Comparison of ENCODE assay signal across 26 mouse cellular contexts in genomic region chr6:30092816-30093215, GRCm38 (mm10).
"Had no signal": no experiment of that assay in that cellular context is flagged by ENCODE, and none has a peak within 500 bp of the region (broad histone marks: within the 10 kb centered on the region; RNA-seq: fewer than 3 reads in every experiment).

No protein-coding gene starts in this region.

- H3K9ac ChIP-seq: forebrain, postnatal 0 days; heart, embryonic 12.5 days; hindbrain, embryonic 12.5 days; hindbrain, embryonic 14.5 days; intestine, embryonic 15.5 days; limb, embryonic 13.5 days; limb, embryonic 15.5 days had no signal

- H3K27ac ChIP-seq: gastrocnemius, adult 2 months; heart, embryonic 10.5 days; hindbrain, embryonic 10.5 days; hindbrain, embryonic 12.5 days; hindbrain, embryonic 14.5 days; intestine, embryonic 15.5 days; limb, embryonic 13.5 days; limb, embryonic 15.5 days had no signal

- H3K4me1 ChIP-seq: heart, embryonic 10.5 days; hindbrain, embryonic 10.5 days; hindbrain, embryonic 12.5 days; intestine, embryonic 15.5 days; limb, embryonic 13.5 days; limb, embryonic 15.5 days had no signal

- H3K4me2 ChIP-seq: heart, embryonic 12.5 days; hindbrain, embryonic 12.5 days; hindbrain, embryonic 14.5 days; intestine, embryonic 15.5 days; limb, embryonic 13.5 days; limb, embryonic 15.5 days had no signal

- H3K4me3 ChIP-seq: gastrocnemius, adult 2 months; heart, embryonic 10.5 days; heart, embryonic 12.5 days; hindbrain, embryonic 10.5 days; hindbrain, embryonic 12.5 days; intestine, embryonic 15.5 days; limb, embryonic 13.5 days; limb, embryonic 15.5 days had no signal

- ATAC-seq: forebrain, postnatal 0 days; hindbrain, embryonic 16.5 days; inflammation-experienced regulatory T-cells, adult 6 months; intestine, embryonic 15.5 days; intestine, postnatal 0 days had no signal

- DNase-seq: forebrain, postnatal 0 days; gastrocnemius, adult 2 months; gastrocnemius, postnatal 10 days; gastrocnemius, postnatal 25 days; heart, adult 18-20 months; heart, postnatal 10 days; heart, postnatal 4 days; kidney, adult 18-20 months; kidney, adult 8-10 months; kidney, postnatal 10 days; kidney, postnatal 25 days; kidney, postnatal 4 days; layer of hippocampus, adult 9-11 months; layer of hippocampus, postnatal 36 days; left cerebral cortex, postnatal 4 days had no signal

- H3K9me3 ChIP-seq: heart, embryonic 10.5 days; heart, embryonic 12.5 days; hindbrain, embryonic 10.5 days; hindbrain, embryonic 12.5 days; intestine, embryonic 15.5 days; limb, embryonic 13.5 days; limb, embryonic 15.5 days had no signal

- H3K27me3 ChIP-seq: heart, embryonic 12.5 days; hindbrain, embryonic 12.5 days; intestine, embryonic 15.5 days; limb, embryonic 13.5 days; limb, embryonic 15.5 days had no signal
